Mouse (Mus musculus) liver, adult 2 months (tissue): ENCODE measurements around the gene Dpysl4. TPM values are rescaled to one million over a fixed set of nuclear protein-coding genes. Genes with fewer than 3 reads are reported as not detected.
A peak's percentile ranks its signal among the peaks of the same experiment; 100 is the strongest.

ENCODE experiments used
- DNase-seq: peaks from one replicate; pipeline ENCODE4 v3.0.0-alpha.2; 2011; ENCODE audit warnings: low read depth, low spot score; ENCODE audit errors: extremely low read depth
- H3K27ac ChIP-seq: fragments of 200-500 bp; replicated peaks from 2 replicates; pipeline ENCODE4 v1.5.1; 2012; ENCODE audit warnings: low read depth, mild to moderate bottlenecking, control low read depth, inconsistent platforms, low read length; ENCODE audit not compliant: insufficient read depth
- H3K27me3 ChIP-seq: fragments of 200-500 bp; 2 replicates; pipeline ENCODE4 v1.6.1; 2012; ENCODE audit warnings: mild to moderate bottlenecking, moderate library complexity, low read length, inconsistent platforms; ENCODE audit not compliant: control insufficient read depth, insufficient read depth
- H3K36me3 ChIP-seq: fragments of 200-500 bp; 2 replicates; pipeline ENCODE4 v1.6.1; 2012; ENCODE audit warnings: low read length, inconsistent platforms; ENCODE audit not compliant: control insufficient read depth, insufficient read depth
- H3K4me1 ChIP-seq: fragments of 200-500 bp; 2 replicates; pipeline ENCODE4 v1.6.1; 2011; ENCODE audit warnings: low read length; ENCODE audit not compliant: control insufficient read depth, insufficient read depth
- H3K4me3 ChIP-seq: fragments of 200-500 bp; 2 replicates; pipeline ENCODE4 v1.5.1; 2011; ENCODE audit warnings: low read depth, mild to moderate bottlenecking, control low read depth, low read length, moderate library complexity; ENCODE audit not compliant: insufficient read depth
- H3K79me2 ChIP-seq: fragments of 200-500 bp; 2 replicates; pipeline ENCODE4 v1.6.1; 2012; ENCODE audit warnings: inconsistent platforms, mild to moderate bottlenecking, low read length, moderate library complexity; ENCODE audit not compliant: control insufficient read depth, insufficient read depth
- H3K9ac ChIP-seq: fragments of 200-500 bp; 2 replicates; pipeline ENCODE4 v1.6.1; 2012; ENCODE audit warnings: low read depth, mild to moderate bottlenecking, control low read depth, inconsistent platforms, low read length
- CTCF ChIP-seq: fragments of 200-500 bp; IDR thresholded peaks from 2 replicates; pipeline ENCODE4 v1.5.1; 2011; ENCODE audit warnings: low read depth, low read length, control low read depth
- POLR2A ChIP-seq: fragments of 200-500 bp; IDR thresholded peaks from 2 replicates; pipeline ENCODE4 v1.6.1; 2011; ENCODE audit warnings: low read length, control low read depth; ENCODE audit not compliant: insufficient read depth; ENCODE audit errors: extremely low read depth
- WGBS: fragments of 180-500 bp; shearing (Covaris S2); methylation state at CpG from one replicate; pipeline ENCODE4 v1.1.7; 2018; 5-methylcytosine and 5-hydroxymethylcytosine counted together
- polyA plus RNA-seq: library from polyadenylated mRNA; depleted of rRNA; stranded (reverse); fragments of >200 nt; gene quantifications from 2 replicates; pipeline ENCODE4 v1.2.3, GENCODE M21; 2012
- total RNA-seq: library from RNA; depleted of rRNA; stranded (reverse); fragments of >200 nt; gene quantifications from 2 replicates; pipeline ENCODE4 v1.2.3, GENCODE M21; 2014

Gene Dpysl4
- total and polyA plus RNA-seq, 2 experiments, result 0.11 to 0.28 TPM

- Histone ChIP-seq H3K4me1 (no peaks in the 10 kb centered on the region), H3K79me2 (no peaks in the 10 kb centered on the region), H3K27me3 (0 out of 2 replicates have a peak, but pooled peaks cover 2% of the 10 kb centered on the region), H3K9ac (no peak overlapping the region), H3K36me3 (no peaks in the 10 kb centered on the region), H3K27ac (no peak overlapping the region), H3K4me3 (no peak overlapping the region; the same call in 1 of the 2 replicates)
- DNase-seq, result peak; percentile 28
- WGBS, result 34% methylated on average over 13 of the region's 13 CpGs
- TF ChIP-seq CTCF (peak; percentile 94), POLR2A (no peak)
Observed at GRCm38 (mm10) chr7:139119152-139119774, 33.5 kb downstream of the Dpysl4 start.

DNA sequence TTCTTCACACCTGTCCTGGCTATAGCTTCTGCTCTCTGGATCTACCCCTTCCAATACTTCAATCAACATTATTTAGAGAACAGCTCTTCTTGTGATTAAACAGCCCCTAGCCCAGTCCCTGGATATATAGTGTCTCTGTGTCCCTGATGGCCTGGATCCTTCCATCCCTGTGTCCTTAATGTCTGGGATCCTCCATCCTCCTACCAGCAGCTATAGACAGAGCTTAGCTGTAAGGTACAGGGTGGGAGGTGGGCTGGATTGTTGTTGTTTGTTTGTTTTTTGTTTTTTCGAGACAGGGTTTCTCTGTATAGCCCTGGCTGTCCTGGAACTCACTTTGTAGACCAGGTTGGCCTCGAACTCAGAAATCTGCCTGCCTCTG, 34.0 kb downstream of the Dpysl4 start:
- Histone ChIP-seq H3K4me1 (no peaks in the 10 kb centered on the region), H3K36me3 (no peaks in the 10 kb centered on the region), H3K27me3 (0 out of 2 replicates have a peak, but pooled peaks cover 2% of the 10 kb centered on the region), H3K79me2 (no peaks in the 10 kb centered on the region), H3K4me3 (no peak overlapping the region), H3K27ac (no peak overlapping the region), H3K9ac (no peak overlapping the region)
- WGBS, result 46% methylated on average over 2 of the region's 2 CpGs
- TF ChIP-seq POLR2A, result no peak
- no peak for TF ChIP-seq CTCF
- no peak for DNase-seq

GRCm38 (mm10) chr7:139125881-139126280, 40.1 kb downstream of the Dpysl4 start:
- 67% methylated on average over 4 of the region's 4 CpGs for WGBS
- Histone ChIP-seq H3K9ac (no peak overlapping the region), H3K79me2 (no peaks in the 10 kb centered on the region), H3K4me1 (no peaks in the 10 kb centered on the region), H3K4me3 (no peak overlapping the region), H3K27ac (no peak overlapping the region), H3K36me3 (no peaks in the 10 kb centered on the region), H3K27me3 (no peaks in the 10 kb centered on the region)
- no peak for DNase-seq
- no peak for TF ChIP-seq POLR2A
- no peak for TF ChIP-seq CTCF

GRCm38 (mm10) chr7:139126549-139126948, 40.7 kb downstream of the Dpysl4 start:
- WGBS, result 71% methylated on average over 7 of the region's 7 CpGs
- Histone ChIP-seq H3K27ac (no peak overlapping the region), H3K36me3 (no peaks in the 10 kb centered on the region), H3K9ac (no peak overlapping the region), H3K4me3 (no peak overlapping the region), H3K4me1 (no peaks in the 10 kb centered on the region), H3K79me2 (no peaks in the 10 kb centered on the region), H3K27me3 (no peaks in the 10 kb centered on the region)
- no peak for DNase-seq
- no peak for TF ChIP-seq POLR2A
- TF ChIP-seq CTCF, result no peak

- Histone ChIP-seq H3K27ac (no peak overlapping the region), H3K27me3 (no peaks in the 10 kb centered on the region), H3K79me2 (no peaks in the 10 kb centered on the region), H3K4me1 (no peaks in the 10 kb centered on the region), H3K4me3 (no peak overlapping the region), H3K36me3 (no peaks in the 10 kb centered on the region), H3K9ac (no peak overlapping the region)
- TF ChIP-seq CTCF (no peak), POLR2A (no peak)
- WGBS, result 72% methylated on average over 4 of the region's 4 CpGs
- no peak for DNase-seq
Observed at GRCm38 (mm10) chr7:139128994-139129393, 43.2 kb downstream of the Dpysl4 start.

- Histone ChIP-seq H3K79me2 (no peaks in the 10 kb centered on the region), H3K9ac (no peak overlapping the region), H3K27ac (no peak overlapping the region), H3K4me1 (no peaks in the 10 kb centered on the region), H3K36me3 (no peaks in the 10 kb centered on the region), H3K27me3 (no peaks in the 10 kb centered on the region), H3K4me3 (no peak overlapping the region)
- no peak for DNase-seq
- TF ChIP-seq CTCF, result no peak
- no peak for TF ChIP-seq POLR2A
- 73% methylated on average over 6 of the region's 6 CpGs for WGBS
Observed at GRCm38 (mm10) chr7:139130361-139130760, 44.6 kb downstream of the Dpysl4 start.
